Mouse (Mus musculus) mammary gland, adult 2 months (tissue): ENCODE data around the gene Dusp9. TPM values are rescaled to one million over a fixed set of nuclear protein-coding genes. Genes with fewer than 3 reads are reported as not detected.

ENCODE experiments used
- polyA plus RNA-seq: library from polyadenylated mRNA; depleted of rRNA; stranded (reverse); fragments of >200 nt; gene quantifications from 2 replicates; pipeline ENCODE4 v1.2.3, GENCODE M21; 2012; ENCODE audit warnings: low replicate concordance; rRNA removed

The Dusp9 gene
- 1.2 and 1.8 TPM in 2 replicates for polyA plus RNA-seq

GRCm38 (mm10) chrX:73639255-73639675, at the start of gene Dusp9:
Gene Dusp9 (plus strand): TSS chrX:73639419.

GRCm38 (mm10) chrX:73659575-73660283, 20.5 kb downstream of the Dusp9 start, which contains the start of gene Pnck:
Gene Pnck (minus strand): TSS chrX:73660117.

GRCm38 (mm10) chrX:73672879-73673618, 33.8 kb downstream of the Dusp9 start, which contains the start of gene Slc6a8:
Gene Slc6a8 (plus strand): TSS chrX:73673150.

Other genes starting within 250 kb of the Dusp9 start
- gene Gm18336, start 240.7 kb upstream of the Dusp9 start, polyA plus RNA-seq, result 0.07 and 0.54 TPM in 2 replicates
- gene Zfp92, start 228.3 kb upstream of the Dusp9 start, polyA plus RNA-seq, result 0.05 and 0.07 TPM in 2 replicates
- 1.1 and 3.4 TPM in 2 replicates for gene Trex2, start 204.1 kb upstream of the Dusp9 start, polyA plus RNA-seq
- gene Haus7, start 180.4 kb upstream of the Dusp9 start, polyA plus RNA-seq, result 23.8 and 32.0 TPM in 2 replicates
- 209 and 447 TPM in 2 replicates for gene Bgn, start 155.8 kb upstream of the Dusp9 start, polyA plus RNA-seq
- gene Atp2b3, start 136.3 kb upstream of the Dusp9 start, polyA plus RNA-seq, result 0.72 TPM in 1 of 2 replicates, not detected in the other
- 3.1 and 7.9 TPM in 2 replicates for gene Pnck, start 20.7 kb downstream of the Dusp9 start, polyA plus RNA-seq
- gene Slc6a8, start 33.7 kb downstream of the Dusp9 start, polyA plus RNA-seq, result 32.4 and 66.4 TPM in 2 replicates
- gene Bcap31, start 76.8 kb downstream of the Dusp9 start, polyA plus RNA-seq, result 52.1 and 145 TPM in 2 replicates
- 54.7 and 56.8 TPM in 2 replicates for gene Abcd1, start 77.2 kb downstream of the Dusp9 start, polyA plus RNA-seq
- 1.1 and 2.1 TPM in 2 replicates for gene Plxnb3, start 117.7 kb downstream of the Dusp9 start, polyA plus RNA-seq
- gene Srpk3, start 135.0 kb downstream of the Dusp9 start, polyA plus RNA-seq, result 33.8 and 40.9 TPM in 2 replicates
- 290 and 957 TPM in 2 replicates for gene Idh3g, start 147.5 kb downstream of the Dusp9 start, polyA plus RNA-seq
- 196 and 219 TPM in 2 replicates for gene Ssr4, start 147.6 kb downstream of the Dusp9 start, polyA plus RNA-seq
- 1.9 and 2.8 TPM in 2 replicates for gene Pdzd4, start 185.6 kb downstream of the Dusp9 start, polyA plus RNA-seq